Mouse (Mus musculus): ENCODE data around the gene Mrpl48. TPM values are rescaled to one million over a fixed set of nuclear protein-coding genes. Genes with fewer than 3 reads are reported as not detected.

Gene Mrpl48
- polyA plus RNA-seq, 1 experiment from 2014 or later, result 66.6 TPM

DNA sequence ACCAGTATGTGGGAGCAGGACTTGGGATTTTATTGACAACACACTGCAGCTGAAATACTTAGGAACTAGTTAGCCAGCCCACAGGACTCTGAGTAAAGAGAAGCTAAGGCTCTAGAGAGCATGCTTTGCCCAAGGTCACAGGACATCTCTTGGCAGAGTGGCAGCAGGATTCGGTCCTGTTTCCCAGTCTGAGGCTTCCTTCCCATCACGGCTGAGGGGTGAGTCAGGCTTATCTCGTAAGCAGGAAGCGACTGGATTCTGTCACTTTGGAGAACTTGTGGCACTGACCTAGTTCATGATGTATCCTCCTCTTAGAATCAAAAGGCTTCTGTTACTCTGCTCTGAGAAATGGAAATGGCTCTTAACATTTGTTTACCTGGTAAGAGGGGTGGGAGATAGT, 60.5 kb downstream of the Mrpl48 start:
- Histone ChIP-seq H3K36me3 (peaks cover 32% of the 10 kb centered on the region), H3K4me1 (replicated peaks) (no peaks in the 10 kb centered on the region), H3K27ac (no peak overlapping the region), H3K4me3 (no peak overlapping the region), H3K27me3 (ENCODE audit: insufficient read depth, poor library complexity, severe bottlenecking) (no peaks in the 10 kb centered on the region), H3K9me3 (no peaks in the 10 kb centered on the region)
- WGBS, result 76% methylated on average over 4 of the region's 4 CpGs
- DNase-seq (ENCODE audit: low spot score), result no peak

DNA sequence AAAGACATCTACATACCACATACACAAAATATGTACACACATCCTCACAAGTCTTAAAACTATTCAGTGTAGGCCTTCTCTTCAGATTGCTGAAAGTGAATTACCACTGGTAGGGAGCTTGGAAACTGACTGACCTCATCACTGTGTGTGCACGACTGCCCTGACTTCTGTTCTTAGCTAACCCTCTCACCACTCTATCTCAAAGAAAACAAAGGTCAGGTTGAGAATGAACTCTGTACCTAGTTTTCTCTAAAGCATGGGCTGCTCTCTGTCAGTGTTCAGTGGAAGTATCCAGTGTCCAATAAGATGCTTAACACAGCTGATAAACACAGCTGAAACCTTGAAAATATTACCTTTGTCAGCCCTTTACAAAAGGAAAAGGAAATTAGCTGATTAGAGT, 63.7 kb downstream of the Mrpl48 start:
- no peak for DNase-seq (ENCODE audit: low spot score)
- peaks cover 32% of the 10 kb centered on the region for H3K36me3 ChIP-seq
- no peaks in the 10 kb centered on the region for H3K4me1 ChIP-seq (replicated peaks)
- no peaks in the 10 kb centered on the region for H3K27me3 ChIP-seq (ENCODE audit: insufficient read depth, poor library complexity, severe bottlenecking)
- no peak overlapping the region for H3K4me3 ChIP-seq
- no peaks in the 10 kb centered on the region for H3K9me3 ChIP-seq
- no peak overlapping the region for H3K27ac ChIP-seq
- 73% methylated on average over 1 of the region's 1 CpGs for WGBS

GRCm38 (mm10) chr7:100539516-100539915, 68.6 kb downstream of the Mrpl48 start:
- Histone ChIP-seq H3K27me3 (ENCODE audit: insufficient read depth, poor library complexity, severe bottlenecking) (no peaks in the 10 kb centered on the region), H3K36me3 (peaks cover 22% of the 10 kb centered on the region), H3K4me1 (replicated peaks) (peaks cover 18% of the 10 kb centered on the region), H3K27ac (no peak overlapping the region), H3K4me3 (no peak overlapping the region), H3K9me3 (no peaks in the 10 kb centered on the region)
- DNase-seq (ENCODE audit: low spot score), result no peak
- WGBS, result 93% methylated on average over 9 of the region's 9 CpGs

DNA sequence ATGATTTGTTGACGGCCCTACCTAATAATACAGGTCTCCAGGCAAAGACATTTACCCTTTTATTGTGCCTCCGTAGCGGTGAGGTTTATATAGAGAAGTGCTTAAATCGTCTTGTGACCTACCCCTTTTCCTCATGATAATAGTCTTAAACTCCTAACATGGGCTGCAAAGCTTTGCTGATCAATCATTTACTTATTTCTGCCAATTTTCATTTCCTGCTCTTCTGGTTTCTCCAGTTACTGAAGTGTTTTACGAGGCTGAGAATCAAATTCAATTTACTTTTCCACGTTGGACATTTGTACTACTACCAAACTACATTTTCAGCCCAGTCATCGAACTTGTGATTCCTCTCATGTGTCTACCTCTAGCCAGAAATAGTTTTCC, 70.6 kb downstream of the Mrpl48 start:
- Histone ChIP-seq H3K4me1 (replicated peaks) (peaks cover 18% of the 10 kb centered on the region), H3K27me3 (ENCODE audit: insufficient read depth, poor library complexity, severe bottlenecking) (no peaks in the 10 kb centered on the region), H3K9me3 (no peaks in the 10 kb centered on the region), H3K4me3 (peak overlapping the region; percentile 88), H3K36me3 (peaks cover 22% of the 10 kb centered on the region), H3K27ac (peak overlapping the region; percentile 93)
- DNase-seq (ENCODE audit: low spot score), result no peak
- WGBS, result 37% methylated on average over 7 of the region's 7 CpGs

- Histone ChIP-seq H3K4me3 (peak within 1 kb of the TSS; percentile 88), H3K27ac (peak within 1 kb of the TSS; percentile 93), H3K4me1 (replicated peaks) (peaks cover 18% of the 10 kb centered on the region), H3K36me3 (peaks cover 22% of the 10 kb centered on the region), H3K27me3 (ENCODE audit: insufficient read depth, poor library complexity, severe bottlenecking) (no peaks in the 10 kb centered on the region), H3K9me3 (no peaks in the 10 kb centered on the region)
- DNase-seq (ENCODE audit: low spot score), result peak; percentile 93
- WGBS, result under 1% methylated on average over 33 of the region's 33 CpGs
These were observed 71.1 kb downstream of the Mrpl48 start, which contains the start of gene Coa4 for GRCm38 (mm10) chr7:100536804-100537518. Gene Coa4 (plus strand): TSS chr7:100537071.

DNA sequence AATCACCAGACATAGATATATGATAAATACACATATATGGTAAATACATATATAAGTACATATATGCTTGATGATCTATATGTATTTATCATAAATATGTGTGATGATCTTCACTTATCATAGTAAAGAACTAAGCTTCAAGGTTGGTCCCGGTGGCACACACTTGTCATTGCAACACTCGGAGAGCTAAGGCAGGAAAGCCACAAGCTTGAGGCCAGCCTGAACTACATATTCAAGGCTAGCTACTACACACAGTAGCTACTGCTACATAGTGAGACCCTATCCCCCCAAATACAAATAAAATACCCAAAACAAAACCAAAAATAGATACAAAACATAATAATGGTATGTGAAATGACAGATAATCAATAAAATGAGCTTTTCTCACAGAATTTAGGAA, 72.3 kb downstream of the Mrpl48 start:
- WGBS, result 91% methylated on average over 2 of the region's 2 CpGs
- DNase-seq (ENCODE audit: low spot score), result no peak
- H3K36me3 ChIP-seq, result peaks cover 22% of the 10 kb centered on the region

GRCm38 (mm10) chr7:100534216-100534615, 73.9 kb downstream of the Mrpl48 start:
- Histone ChIP-seq H3K27me3 (ENCODE audit: insufficient read depth, poor library complexity, severe bottlenecking) (no peaks in the 10 kb centered on the region), H3K4me1 (replicated peaks) (peaks cover 18% of the 10 kb centered on the region), H3K4me3 (no peak overlapping the region), H3K36me3 (peaks cover 6% of the 10 kb centered on the region), H3K9me3 (no peaks in the 10 kb centered on the region), H3K27ac (no peak overlapping the region)
- no peak for DNase-seq (ENCODE audit: low spot score)
- 83% methylated on average over 3 of the region's 3 CpGs for WGBS

More for the DNA sequence above, 72.3 kb downstream of the Mrpl48 start:
- no peaks in the 10 kb centered on the region for H3K27me3 ChIP-seq (ENCODE audit: insufficient read depth, poor library complexity, severe bottlenecking)
- no peak overlapping the region for H3K27ac ChIP-seq
- H3K4me3 ChIP-seq, result peak overlapping the region; percentile 88
- no peaks in the 10 kb centered on the region for H3K9me3 ChIP-seq
- peaks cover 18% of the 10 kb centered on the region for H3K4me1 ChIP-seq (replicated peaks)

DNA sequence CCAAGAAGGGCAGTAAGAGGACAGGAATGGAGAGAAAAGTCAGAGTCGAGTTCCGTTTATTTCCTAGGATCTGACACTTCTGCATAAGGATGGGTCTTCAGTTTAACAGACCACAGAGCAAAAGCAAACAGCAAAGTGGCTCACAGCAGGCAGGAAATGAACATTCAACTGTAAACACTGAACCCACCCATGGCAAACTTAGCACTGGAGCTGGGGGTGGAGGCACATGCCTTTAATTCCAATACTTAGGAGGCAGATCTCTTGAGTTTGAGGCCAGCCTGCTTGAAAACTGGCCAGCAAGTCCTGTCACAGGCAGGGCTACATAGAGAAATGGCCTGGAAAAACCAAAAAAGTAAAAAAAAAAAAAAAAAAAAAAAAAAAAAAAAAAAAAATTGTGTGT, 74.6 kb downstream of the Mrpl48 start:
- no peaks in the 10 kb centered on the region for H3K27me3 ChIP-seq (ENCODE audit: insufficient read depth, poor library complexity, severe bottlenecking)
- 73% methylated on average over 2 of the region's 2 CpGs for WGBS
- no peak for DNase-seq (ENCODE audit: low spot score)
- H3K9me3 ChIP-seq, result no peaks in the 10 kb centered on the region
- peaks cover 18% of the 10 kb centered on the region for H3K4me1 ChIP-seq (replicated peaks)
- no peak overlapping the region for H3K27ac ChIP-seq
- H3K36me3 ChIP-seq, result no peaks in the 10 kb centered on the region
- H3K4me3 ChIP-seq, result no peak overlapping the region

DNA sequence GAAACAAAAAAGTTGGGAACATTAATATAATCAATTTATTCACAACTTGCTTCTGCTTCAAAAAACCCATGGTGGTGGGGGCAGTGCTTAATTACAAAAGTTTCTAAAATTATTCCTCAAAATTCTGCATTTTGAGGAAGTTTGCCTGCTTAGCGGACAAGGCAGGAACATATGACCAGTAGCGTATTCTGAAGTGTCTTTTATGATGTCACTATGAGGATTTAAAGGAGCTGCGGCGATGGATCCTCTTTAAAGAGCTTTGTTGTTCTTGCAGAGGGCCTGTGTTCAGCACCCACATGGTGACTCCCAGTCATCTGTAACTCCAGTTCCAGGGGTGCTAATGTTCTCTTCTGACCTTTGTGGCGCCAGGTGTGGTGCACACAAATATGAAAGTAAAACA, 77.3 kb downstream of the Mrpl48 start:
- Histone ChIP-seq H3K4me1 (replicated peaks) (no peaks in the 10 kb centered on the region), H3K4me3 (no peak overlapping the region), H3K27me3 (ENCODE audit: insufficient read depth, poor library complexity, severe bottlenecking) (no peaks in the 10 kb centered on the region), H3K36me3 (no peaks in the 10 kb centered on the region), H3K9me3 (no peaks in the 10 kb centered on the region), H3K27ac (no peak overlapping the region)
- WGBS, result 94% methylated on average over 5 of the region's 5 CpGs
- DNase-seq (ENCODE audit: low spot score), result no peak

DNA sequence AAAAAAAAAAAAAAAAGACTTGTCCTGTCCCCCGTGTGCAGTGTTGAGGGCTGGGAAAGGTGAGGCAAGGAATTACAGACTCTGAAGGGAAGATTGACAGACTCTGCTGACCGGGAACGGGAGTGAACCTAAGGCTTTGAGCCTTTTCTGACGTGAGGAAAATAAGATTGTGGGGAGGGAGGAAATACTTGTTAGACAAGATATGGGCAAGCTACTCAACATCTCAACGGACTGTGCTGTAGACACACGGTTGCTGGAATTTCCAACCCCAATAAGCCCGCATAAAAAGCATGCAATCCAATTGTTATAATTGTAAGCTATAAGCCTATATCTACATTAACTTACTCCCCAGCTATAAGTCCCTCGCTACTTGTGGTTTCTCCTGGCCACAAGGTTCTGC, 83.4 kb downstream of the Mrpl48 start:
- 76% methylated on average over 8 of the region's 8 CpGs for WGBS
- DNase-seq (ENCODE audit: low spot score), result no peak
- Histone ChIP-seq H3K4me1 (replicated peaks) (no peaks in the 10 kb centered on the region), H3K4me3 (no peak overlapping the region), H3K9me3 (no peaks in the 10 kb centered on the region), H3K27ac (no peak overlapping the region), H3K36me3 (no peaks in the 10 kb centered on the region), H3K27me3 (ENCODE audit: insufficient read depth, poor library complexity, severe bottlenecking) (no peaks in the 10 kb centered on the region)

DNA sequence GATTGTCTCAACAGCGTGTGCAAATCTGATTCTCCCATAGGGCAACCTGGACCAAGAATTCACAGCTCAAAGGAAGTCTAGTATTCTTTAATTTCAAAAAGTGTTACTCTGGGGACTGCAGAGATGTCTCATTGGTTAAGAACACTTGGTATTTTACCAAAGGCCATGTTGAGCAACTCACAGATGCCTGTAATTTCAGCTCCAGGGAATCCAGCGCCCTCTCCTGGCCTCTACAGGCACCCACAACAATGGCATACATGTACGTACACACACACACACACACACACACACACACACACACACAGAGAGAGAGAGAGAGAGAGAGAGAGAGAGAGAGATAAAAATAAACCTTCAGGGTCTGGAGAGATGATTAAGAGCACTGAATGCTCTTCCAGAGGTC, 85.9 kb downstream of the Mrpl48 start:
- Histone ChIP-seq H3K27ac (no peak overlapping the region), H3K9me3 (no peaks in the 10 kb centered on the region), H3K36me3 (no peaks in the 10 kb centered on the region), H3K4me3 (no peak overlapping the region), H3K27me3 (ENCODE audit: insufficient read depth, poor library complexity, severe bottlenecking) (no peaks in the 10 kb centered on the region), H3K4me1 (replicated peaks) (peaks cover 8% of the 10 kb centered on the region; the same call in 1 of the 2 replicates)
- WGBS, result 72% methylated on average over 3 of the region's 3 CpGs
- no peak for DNase-seq (ENCODE audit: low spot score)

DNA sequence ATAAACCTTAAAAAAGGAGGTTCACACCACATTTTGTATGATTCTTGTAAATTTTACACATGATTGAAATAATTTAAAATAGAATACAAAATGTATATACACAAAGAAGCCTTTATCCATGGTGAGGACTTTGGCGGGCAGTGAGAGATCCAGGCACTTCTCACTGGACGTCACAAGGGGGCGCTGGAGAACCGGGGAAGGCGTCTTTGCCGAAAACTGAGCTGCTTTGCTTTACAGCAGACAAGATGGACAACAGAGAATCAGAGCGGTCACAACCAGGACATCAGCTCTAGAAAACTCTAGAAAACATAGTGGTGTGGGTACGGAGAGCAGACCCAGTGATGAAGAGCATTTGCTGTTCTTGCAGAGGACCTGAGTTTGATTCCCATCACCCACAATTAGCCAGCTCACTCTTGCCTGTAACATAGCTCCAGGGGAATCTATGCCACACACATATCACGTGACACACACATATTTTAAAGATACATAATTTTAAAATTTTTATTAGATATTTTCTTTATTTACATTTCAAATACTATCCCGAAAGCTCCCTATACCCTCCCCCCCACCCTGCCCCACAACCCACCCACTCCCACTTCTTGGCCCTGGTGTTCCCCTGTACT, 87.3 kb downstream of the Mrpl48 start:
- peak; percentile 86 for DNase-seq (ENCODE audit: low spot score)
- Histone ChIP-seq H3K27ac (peak overlapping the region; percentile 45; the same call in 1 of the 2 replicates), H3K36me3 (no peaks in the 10 kb centered on the region), H3K27me3 (ENCODE audit: insufficient read depth, poor library complexity, severe bottlenecking) (no peaks in the 10 kb centered on the region), H3K9me3 (no peaks in the 10 kb centered on the region), H3K4me1 (replicated peaks) (peaks cover 8% of the 10 kb centered on the region; the same call in 1 of the 2 replicates), H3K4me3 (no peak overlapping the region)
- 23% methylated on average over 10 of the region's 10 CpGs for WGBS

- no peak for DNase-seq (ENCODE audit: low spot score)
- Histone ChIP-seq H3K4me3 (no peak overlapping the region), H3K9me3 (no peaks in the 10 kb centered on the region), H3K36me3 (no peaks in the 10 kb centered on the region), H3K4me1 (replicated peaks) (peaks cover 8% of the 10 kb centered on the region; the same call in 1 of the 2 replicates), H3K27me3 (ENCODE audit: insufficient read depth, poor library complexity, severe bottlenecking) (no peaks in the 10 kb centered on the region), H3K27ac (no peak overlapping the region)
- 69% methylated on average over 7 of the region's 7 CpGs for WGBS
These were observed 87.9 kb downstream of the Mrpl48 start for GRCm38 (mm10) chr7:100520204-100520603.
